Mouse (Mus musculus) liver, adult 2 months (tissue): ENCODE results near the gene Tmem87a. TPM values are rescaled to one million over a fixed set of nuclear protein-coding genes. Genes with fewer than 3 reads are reported as not detected.

ENCODE experiments used
- DNase-seq: peaks from one replicate; pipeline ENCODE4 v3.0.0-alpha.2; 2011; ENCODE audit warnings: low read depth, low spot score; ENCODE audit errors: extremely low read depth
- H3K27ac ChIP-seq: fragments of 200-500 bp; replicated peaks from 2 replicates; pipeline ENCODE4 v1.5.1; 2012; ENCODE audit warnings: low read depth, mild to moderate bottlenecking, control low read depth, inconsistent platforms, low read length; ENCODE audit not compliant: insufficient read depth
- H3K27me3 ChIP-seq: fragments of 200-500 bp; 2 replicates; pipeline ENCODE4 v1.6.1; 2012; ENCODE audit warnings: mild to moderate bottlenecking, moderate library complexity, low read length, inconsistent platforms; ENCODE audit not compliant: control insufficient read depth, insufficient read depth
- H3K36me3 ChIP-seq: fragments of 200-500 bp; 2 replicates; pipeline ENCODE4 v1.6.1; 2012; ENCODE audit warnings: low read length, inconsistent platforms; ENCODE audit not compliant: control insufficient read depth, insufficient read depth
- H3K4me1 ChIP-seq: fragments of 200-500 bp; 2 replicates; pipeline ENCODE4 v1.6.1; 2011; ENCODE audit warnings: low read length; ENCODE audit not compliant: control insufficient read depth, insufficient read depth
- H3K4me3 ChIP-seq: fragments of 200-500 bp; 2 replicates; pipeline ENCODE4 v1.5.1; 2011; ENCODE audit warnings: low read depth, mild to moderate bottlenecking, control low read depth, low read length, moderate library complexity; ENCODE audit not compliant: insufficient read depth
- H3K79me2 ChIP-seq: fragments of 200-500 bp; 2 replicates; pipeline ENCODE4 v1.6.1; 2012; ENCODE audit warnings: inconsistent platforms, mild to moderate bottlenecking, low read length, moderate library complexity; ENCODE audit not compliant: control insufficient read depth, insufficient read depth
- H3K9ac ChIP-seq: fragments of 200-500 bp; 2 replicates; pipeline ENCODE4 v1.6.1; 2012; ENCODE audit warnings: low read depth, mild to moderate bottlenecking, control low read depth, inconsistent platforms, low read length
- CTCF ChIP-seq: fragments of 200-500 bp; IDR thresholded peaks from 2 replicates; pipeline ENCODE4 v1.5.1; 2011; ENCODE audit warnings: low read depth, low read length, control low read depth
- POLR2A ChIP-seq: fragments of 200-500 bp; IDR thresholded peaks from 2 replicates; pipeline ENCODE4 v1.6.1; 2011; ENCODE audit warnings: low read length, control low read depth; ENCODE audit not compliant: insufficient read depth; ENCODE audit errors: extremely low read depth
- WGBS: fragments of 180-500 bp; shearing (Covaris S2); methylation state at CpG from one replicate; pipeline ENCODE4 v1.1.7; 2018; 5-methylcytosine and 5-hydroxymethylcytosine counted together
- polyA plus RNA-seq: library from polyadenylated mRNA; depleted of rRNA; stranded (reverse); fragments of >200 nt; gene quantifications from 2 replicates; pipeline ENCODE4 v1.2.3, GENCODE M21; 2012
- total RNA-seq: library from RNA; depleted of rRNA; stranded (reverse); fragments of >200 nt; gene quantifications from 2 replicates; pipeline ENCODE4 v1.2.3, GENCODE M21; 2014

Gene Tmem87a
- total and polyA plus RNA-seq, 2 experiments, result 4.3 to 15.7 TPM

DNA sequence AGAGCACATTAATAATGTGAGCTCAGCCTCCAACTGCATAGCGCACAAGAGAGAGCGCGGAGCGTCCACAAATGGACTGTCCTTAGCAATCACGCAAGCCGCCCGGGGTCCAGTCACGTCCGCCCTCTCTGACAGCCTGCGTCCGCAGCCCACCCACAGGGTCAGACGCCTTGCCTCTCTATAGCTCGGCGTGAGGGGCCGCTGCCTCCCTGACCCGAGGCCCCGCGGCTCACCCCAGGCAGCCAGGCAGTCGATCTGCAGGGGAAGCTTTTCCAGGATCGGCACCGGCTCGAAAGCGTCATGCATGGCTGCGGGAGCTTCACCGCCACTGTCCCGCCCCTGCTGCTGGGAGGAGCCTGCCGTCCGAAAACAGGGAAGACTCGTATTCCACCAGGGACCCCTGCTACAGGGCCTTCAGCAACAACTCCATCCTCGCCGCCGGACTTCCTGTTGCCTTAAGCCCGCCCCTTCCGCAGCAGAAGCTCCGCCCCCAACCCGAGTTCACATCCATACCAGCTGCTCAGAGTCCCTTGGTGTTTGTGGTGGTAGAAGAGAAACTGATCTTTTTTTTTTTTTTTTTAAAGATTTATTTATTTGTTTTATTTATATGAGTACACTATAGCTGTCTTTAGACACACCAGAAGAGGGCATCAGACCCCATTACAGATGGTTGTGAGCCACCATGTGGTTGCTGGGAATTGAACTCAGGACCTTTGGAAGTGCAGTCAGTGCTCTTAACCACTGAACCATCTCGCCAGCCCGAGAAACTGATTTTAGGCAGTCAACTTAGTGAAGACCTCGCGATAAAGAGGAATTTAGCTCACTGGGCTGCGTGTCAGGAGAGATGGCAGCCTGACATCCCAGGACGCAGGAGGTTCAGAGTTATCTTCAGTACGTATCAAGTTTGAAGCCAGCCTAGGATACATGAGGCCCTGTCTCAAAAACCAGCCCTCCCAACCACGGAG lies 50.9 kb downstream of the Tmem87a start, which contains the start of gene Vps39:
Gene Vps39, minus strand, starts transcription at position 456 of the 965 bp plus-strand sequence.
- Histone ChIP-seq H3K27me3 (no peaks in the 10 kb centered on the region), H3K36me3 (peaks cover 12% of the 10 kb centered on the region; the same call in 1 of the 2 replicates), H3K4me1 (peaks cover 6% of the 10 kb centered on the region), H3K79me2 (peaks cover 4% of the 10 kb centered on the region; the same call in 1 of the 2 replicates), H3K27ac (no peak within 1 kb of the TSS; the same call in 1 of the 2 replicates), H3K4me3 (peak within 1 kb of the TSS; percentile 96), H3K9ac (peak within 1 kb of the TSS; percentile 84)
- 13% methylated on average over 44 of the region's 44 CpGs for WGBS
- peak; percentile 37; the same call in 1 of the 2 replicates for TF ChIP-seq POLR2A
- TF ChIP-seq CTCF, result no peak
- peak; percentile 67 for DNase-seq

- H3K4me3 ChIP-seq, result no peak overlapping the region
- 69% methylated on average over 5 of the region's 5 CpGs for WGBS
- H3K9ac ChIP-seq, result no peak overlapping the region
Observed at GRCm38 (mm10) chr2:120351321-120351720, 52.6 kb downstream of the Tmem87a start.

DNA sequence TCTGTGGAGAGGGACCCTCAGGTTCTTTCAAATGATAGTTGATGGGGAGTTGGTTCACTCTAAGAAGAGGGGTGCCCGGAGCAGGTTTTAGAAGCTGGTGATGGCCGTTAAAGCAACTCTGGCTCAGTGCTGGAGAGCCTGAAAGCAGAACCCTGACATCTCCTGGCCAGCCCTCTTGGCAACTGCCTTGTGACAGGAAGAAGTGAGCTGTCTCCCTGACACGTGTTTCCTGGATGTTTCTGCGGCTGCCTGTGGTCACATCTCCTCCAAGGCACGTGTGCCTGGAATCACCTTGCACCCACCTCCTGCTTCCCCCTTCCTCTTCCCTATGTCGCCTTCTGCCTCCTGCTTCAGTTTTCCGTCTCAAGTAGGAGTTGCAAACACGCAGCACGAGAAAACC lies 55.8 kb downstream of the Tmem87a start:
- Histone ChIP-seq H3K79me2 (peaks cover 4% of the 10 kb centered on the region; the same call in 1 of the 2 replicates), H3K27me3 (no peaks in the 10 kb centered on the region), H3K4me3 (no peak overlapping the region), H3K9ac (no peak overlapping the region), H3K27ac (no peak overlapping the region), H3K4me1 (peaks cover 6% of the 10 kb centered on the region), H3K36me3 (peaks cover 20% of the 10 kb centered on the region)
- WGBS, result 71% methylated on average over 9 of the region's 9 CpGs
- peak; percentile 26 for DNase-seq
- no peak for TF ChIP-seq CTCF
- no peak for TF ChIP-seq POLR2A

More at GRCm38 (mm10) chr2:120351321-120351720, 52.6 kb downstream of the Tmem87a start:
- Histone ChIP-seq H3K27ac (no peak overlapping the region), H3K79me2 (peaks cover 4% of the 10 kb centered on the region; the same call in 1 of the 2 replicates), H3K27me3 (no peaks in the 10 kb centered on the region), H3K36me3 (peaks cover 10% of the 10 kb centered on the region; the same call in 1 of the 2 replicates), H3K4me1 (peaks cover 6% of the 10 kb centered on the region)
- DNase-seq, result no peak
- TF ChIP-seq POLR2A, result no peak
- TF ChIP-seq CTCF, result no peak

GRCm38 (mm10) chr2:120341741-120342140 lies 62.2 kb downstream of the Tmem87a start:
- Histone ChIP-seq H3K9ac (no peak overlapping the region), H3K36me3 (peaks cover 46% of the 10 kb centered on the region), H3K79me2 (no peaks in the 10 kb centered on the region; the same call in 1 of the 2 replicates), H3K4me1 (no peaks in the 10 kb centered on the region), H3K27me3 (no peaks in the 10 kb centered on the region), H3K4me3 (no peak overlapping the region), H3K27ac (no peak overlapping the region)
- TF ChIP-seq CTCF, result no peak
- TF ChIP-seq POLR2A, result no peak
- 91% methylated on average over 1 of the region's 1 CpGs for WGBS
- DNase-seq, result no peak

DNA sequence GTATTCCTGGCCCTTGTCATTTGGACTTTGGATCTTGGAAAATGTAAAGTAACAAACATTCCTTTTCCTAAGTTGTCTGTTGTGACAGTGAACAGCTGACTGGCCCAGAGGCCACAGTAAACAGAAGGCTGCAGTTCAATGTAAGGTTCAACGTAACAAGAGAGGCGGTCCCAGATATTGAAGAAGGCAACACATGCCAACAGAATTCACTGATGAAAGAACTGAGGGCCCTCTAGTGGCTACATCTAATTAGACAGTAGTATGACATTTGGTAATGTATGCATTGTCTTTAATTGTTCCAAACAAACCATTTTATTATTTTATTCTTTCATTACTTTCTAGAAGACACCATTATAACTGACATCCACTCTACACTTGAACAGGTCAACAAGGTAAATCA lies 66.0 kb downstream of the Tmem87a start:
- Histone ChIP-seq H3K27me3 (no peaks in the 10 kb centered on the region), H3K36me3 (peaks cover 40% of the 10 kb centered on the region), H3K79me2 (no peaks in the 10 kb centered on the region), H3K27ac (no peak overlapping the region), H3K4me3 (no peak overlapping the region), H3K9ac (no peak overlapping the region), H3K4me1 (no peaks in the 10 kb centered on the region)
- TF ChIP-seq CTCF (no peak), POLR2A (no peak)
- DNase-seq, result no peak
- WGBS, result 43% methylated on average over 2 of the region's 2 CpGs
